Mouse (Mus musculus) stomach, postnatal 0 days (tissue): ENCODE results near the gene AU018091. TPM values are rescaled to one million over a fixed set of nuclear protein-coding genes. Genes with fewer than 3 reads are reported as not detected.

Experiments
- ATAC-seq: fragments of 200-750 bp; cut with Nextera tagmentation; 2 replicates; pipeline ENCODE4 v1.8.0; 2017; ENCODE audit not compliant: low FRiP score, low TSS enrichment
- DNase-seq: peaks from one replicate; pipeline ENCODE4 v3.0.0-alpha.2; 2016; ENCODE audit warnings: low spot score
- H3K27ac ChIP-seq: fragments of 300-500 bp; sonication (generic); replicated peaks from 2 replicates; pipeline ENCODE4 v1.5.1; 2014; ENCODE audit warnings: mild to moderate bottlenecking, control low read depth
- H3K27me3 ChIP-seq: fragments of 300-500 bp; sonication (generic); 2 replicates; pipeline ENCODE4 v1.6.1; 2014; ENCODE audit warnings: low read length; ENCODE audit not compliant: control insufficient read depth, insufficient read depth
- H3K36me3 ChIP-seq: fragments of 300-500 bp; sonication (generic); 2 replicates; pipeline ENCODE4 v1.6.1; 2014; ENCODE audit warnings: low read length, mixed read lengths; ENCODE audit not compliant: control insufficient read depth, insufficient read depth
- H3K4me1 ChIP-seq: fragments of 300-500 bp; sonication (generic); replicated peaks from 2 replicates; pipeline ENCODE4 v1.6.1; 2014; ENCODE audit warnings: antibody characterized with exemption; ENCODE audit not compliant: control insufficient read depth, insufficient read depth
- H3K4me2 ChIP-seq: fragments of 300-500 bp; sonication (generic); replicated peaks from 2 replicates; pipeline ENCODE4 v1.6.1; 2014; ENCODE audit warnings: low read depth, mild to moderate bottlenecking, control low read depth, moderate library complexity
- H3K4me3 ChIP-seq: fragments of 300-500 bp; sonication (generic); 2 replicates; pipeline ENCODE4 v1.5.1; 2014; ENCODE audit warnings: low read depth, low read length, control low read depth
- H3K9ac ChIP-seq: fragments of 300-500 bp; sonication (generic); 2 replicates; pipeline ENCODE4 v1.6.1; 2014; ENCODE audit warnings: mild to moderate bottlenecking, low read length, control low read depth, mixed read lengths
- H3K9me3 ChIP-seq: fragments of 300-500 bp; sonication (generic); 2 replicates; pipeline ENCODE4 v1.6.1; 2016; ENCODE audit warnings: low read length; ENCODE audit not compliant: control insufficient read depth
- CTCF ChIP-seq: IDR thresholded peaks from 2 replicates; pipeline ENCODE4 v1.5.1; 2016; ENCODE audit warnings: antibody characterized with exemption, low read depth, mild to moderate bottlenecking, moderate library complexity
- EP300 ChIP-seq: optimal IDR thresholded peaks from 2 replicates; pipeline ENCODE3; 2016; ENCODE audit warnings: antibody characterized with exemption
- whole genome bisulfite sequencing: fragments of 180-500 bp; shearing (Covaris S2); extraction: QIAGEN DNeasy Blood & Tissue Kit; methylation state at CpG from one replicate; pipeline ENCODE4 v1.1.7; 2014; 5-methylcytosine and 5-hydroxymethylcytosine counted together
- polyA plus RNA-seq: library from polyadenylated mRNA; unstranded; fragments of >200 nt; fragmentation: Nextera tagmentation; extraction: Ambion mirVana; gene quantifications from 2 replicates; pipeline ENCODE4 v1.2.1, GENCODE M21; 2015

AU018091 gene
- polyA plus RNA-seq, 1 experiment from 2014 or later = 0.18 TPM

- Histone ChIP-seq H3K27me3 (no peaks in the 10 kb centered on the region), H3K4me2 (no peak overlapping the region), H3K27ac (no peak overlapping the region), H3K4me3 (no peak overlapping the region), H3K9ac (no peak overlapping the region), H3K9me3 (no peaks in the 10 kb centered on the region), H3K4me1 (no peaks in the 10 kb centered on the region), H3K36me3 (no peaks in the 10 kb centered on the region)
- WGBS = 74% methylated on average over 8 of the region's 8 CpGs
- DNase-seq (no peak), ATAC-seq (no peak)
- TF ChIP-seq EP300 = no peak
- no peak for TF ChIP-seq CTCF
Observed at GRCm38 (mm10) chr7:3211518-3211917, 42.5 kb upstream of the AU018091 start.

- DNase-seq (no peak), ATAC-seq (no peak)
- no peak for TF ChIP-seq CTCF
- no peak for TF ChIP-seq EP300
- Histone ChIP-seq H3K9ac (no peak overlapping the region), H3K9me3 (no peaks in the 10 kb centered on the region), H3K27me3 (no peaks in the 10 kb centered on the region), H3K4me1 (no peaks in the 10 kb centered on the region), H3K36me3 (no peaks in the 10 kb centered on the region), H3K4me2 (no peak overlapping the region), H3K4me3 (no peak overlapping the region), H3K27ac (no peak overlapping the region)
- WGBS = 37% methylated on average over 6 of the region's 6 CpGs
Observed at GRCm38 (mm10) chr7:3210605-3211004, 41.6 kb upstream of the AU018091 start.

- DNase-seq (no peak), ATAC-seq (no peak)
- no peak for TF ChIP-seq EP300
- TF ChIP-seq CTCF = no peak
Observed at GRCm38 (mm10) chr7:3206520-3206919, 37.5 kb upstream of the AU018091 start.

GRCm38 (mm10) chr7:3204628-3205027 is 35.6 kb upstream of the AU018091 start:
- Histone ChIP-seq H3K9me3 (no peaks in the 10 kb centered on the region), H3K27ac (no peak overlapping the region), H3K9ac (no peak overlapping the region), H3K27me3 (no peaks in the 10 kb centered on the region), H3K4me2 (no peak overlapping the region), H3K4me3 (no peak overlapping the region), H3K36me3 (no peaks in the 10 kb centered on the region), H3K4me1 (no peaks in the 10 kb centered on the region)
- ATAC-seq (no peak), DNase-seq (no peak)
- no peak for TF ChIP-seq EP300
- TF ChIP-seq CTCF = no peak
- 80% methylated on average over 4 of the region's 4 CpGs for whole genome bisulfite sequencing

More at GRCm38 (mm10) chr7:3206520-3206919, 37.5 kb upstream of the AU018091 start:
- no peaks in the 10 kb centered on the region for H3K9me3 ChIP-seq
- no peak overlapping the region for H3K4me3 ChIP-seq
- no peak overlapping the region for H3K4me2 ChIP-seq
- no peak overlapping the region for H3K27ac ChIP-seq
- WGBS = 29% methylated on average over 4 of the region's 4 CpGs
- H3K27me3 ChIP-seq = no peaks in the 10 kb centered on the region
- H3K9ac ChIP-seq = no peak overlapping the region
- H3K36me3 ChIP-seq = no peaks in the 10 kb centered on the region
- no peaks in the 10 kb centered on the region for H3K4me1 ChIP-seq

- no peak for DNase-seq
- Histone ChIP-seq H3K36me3 (no peaks in the 10 kb centered on the region), H3K4me3 (no peak overlapping the region), H3K27me3 (no peaks in the 10 kb centered on the region), H3K4me1 (no peaks in the 10 kb centered on the region), H3K9me3 (no peaks in the 10 kb centered on the region), H3K9ac (no peak overlapping the region), H3K4me2 (no peak overlapping the region), H3K27ac (no peak overlapping the region)
- ATAC-seq = no peak
- WGBS = 10% methylated on average over 3 of the region's 3 CpGs
- TF ChIP-seq EP300 (no peak), CTCF (no peak)
Observed at GRCm38 (mm10) chr7:3203890-3204289, 34.9 kb upstream of the AU018091 start.

GRCm38 (mm10) chr7:3201134-3201705 is 32.2 kb upstream of the AU018091 start:
- Histone ChIP-seq H3K9me3 (no peaks in the 10 kb centered on the region), H3K4me1 (no peaks in the 10 kb centered on the region), H3K4me2 (no peak overlapping the region), H3K36me3 (no peaks in the 10 kb centered on the region), H3K27ac (no peak overlapping the region), H3K4me3 (no peak overlapping the region), H3K27me3 (no peaks in the 10 kb centered on the region), H3K9ac (no peak overlapping the region)
- no peak for TF ChIP-seq CTCF
- no peak for TF ChIP-seq EP300
- 23% methylated on average over 12 of the region's 12 CpGs for WGBS
- peak; percentile 72 for ATAC-seq
- DNase-seq = no peak
